Mouse (Mus musculus) brain, embryonic 14.5 days (tissue): ENCODE measurements around the gene Defb47.

Source experiments
- CTCF ChIP-seq: fragments of 200-500 bp; IDR thresholded peaks from 2 replicates; pipeline ENCODE4 v1.5.1; 2012; ENCODE audit warnings: inconsistent platforms, mild to moderate bottlenecking, moderate library complexity, borderline replicate concordance; ENCODE audit not compliant: insufficient read depth, insufficient read length; ENCODE audit errors: extremely low read depth
- POLR2A ChIP-seq: fragments of 200-500 bp; IDR thresholded peaks from 2 replicates; pipeline ENCODE4 v1.6.1; 2012; ENCODE audit warnings: mild to moderate bottlenecking, inconsistent platforms, borderline replicate concordance; ENCODE audit not compliant: poor library complexity, insufficient read depth, insufficient read length, severe bottlenecking; ENCODE audit errors: extremely low read depth

- TF ChIP-seq POLR2A (no peak), CTCF (no peak)
Measured at GRCm38 (mm10) chr14:63049910-63050370, 52.1 kb downstream of the Defb47 start, which contains the start of gene Defb30.
